Mouse (Mus musculus): ENCODE measurements at regions not wholly inside any gene's neighbourhood (a gene's known extent, or its start where the extent isn't known, plus 50 kb on each side); places are given as distances from the start of the nearest gene placed in this dataset.

- no peak for DNase-seq (ENCODE audit: low spot score in 2 of 2)
These were observed 85.6 kb downstream of the Fgf18 start for GRCm38 (mm10) chr11:33061570-33061969.

GRCm38 (mm10) chr11:33060352-33060751 is 86.8 kb downstream of the Fgf18 start:
- no peak for DNase-seq (ENCODE audit: low spot score in 2 of 2)

DNA sequence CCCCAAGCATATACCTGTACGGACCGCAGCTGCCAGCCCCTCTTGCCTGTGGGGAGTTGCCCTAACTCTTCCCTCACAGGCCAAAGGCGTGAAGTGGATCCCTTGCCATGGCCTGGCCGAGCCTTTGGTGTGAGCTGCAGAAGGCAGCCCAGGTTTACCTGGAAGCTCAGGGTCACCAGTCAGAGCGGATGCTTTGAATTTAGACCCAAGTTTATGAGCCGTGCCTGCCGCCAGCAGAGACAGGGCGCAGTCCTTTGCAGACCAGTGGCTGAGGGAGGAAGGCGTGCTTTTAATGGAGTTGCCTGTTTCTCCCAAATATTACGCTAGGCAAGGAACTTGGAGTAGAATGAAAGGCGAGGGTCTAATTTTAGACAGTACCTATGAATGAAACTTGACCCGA is 97.0 kb downstream of the Fgf18 start:
- no peak for DNase-seq (ENCODE audit: low spot score in 2 of 2)

DNA sequence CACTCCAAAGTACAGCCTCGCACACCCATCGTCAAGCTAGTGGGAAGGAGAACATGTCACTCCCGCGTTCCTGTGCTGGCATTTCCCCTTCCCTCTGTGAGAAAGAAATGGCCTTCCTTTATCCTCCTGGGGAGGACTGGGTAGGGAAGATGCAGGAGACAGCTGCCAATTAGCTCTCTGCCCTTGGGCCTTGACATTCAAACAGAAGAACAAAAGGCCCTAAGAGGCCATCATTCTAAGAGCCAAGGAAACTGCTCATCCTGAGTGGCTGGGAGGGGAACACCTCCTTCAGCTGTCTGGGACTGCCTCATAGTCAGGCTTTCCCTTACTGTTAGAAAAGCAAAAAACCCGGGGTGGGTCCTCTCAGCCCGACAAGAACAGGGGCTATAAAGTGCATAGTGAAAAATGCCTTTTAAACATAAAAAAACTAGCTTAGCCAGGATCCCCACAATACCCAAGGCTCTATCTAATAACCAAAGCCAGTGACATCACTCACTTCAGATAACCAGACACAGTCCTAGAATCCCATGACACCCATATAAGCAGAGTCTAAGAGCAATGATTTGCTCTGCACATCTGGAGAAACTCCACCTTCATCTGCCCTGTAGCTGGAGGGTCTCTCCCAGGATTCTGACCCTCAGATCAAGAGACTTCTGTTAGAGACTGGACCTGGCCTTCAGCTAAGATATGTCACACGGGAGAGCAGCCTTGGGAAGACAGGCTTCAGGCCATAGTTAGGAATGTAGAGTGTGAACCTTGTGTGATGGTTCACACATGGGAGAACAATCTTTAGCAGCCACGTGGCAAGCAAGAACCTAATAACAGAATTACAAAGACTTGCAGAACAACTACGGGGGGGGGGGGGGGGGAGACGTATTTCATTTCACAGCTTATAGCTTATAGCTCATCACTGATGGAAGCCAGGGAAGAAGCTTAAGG is 107.1 kb downstream of the Fgf18 start:
- DNase-seq (ENCODE audit: low spot score in 2 of 2), result no peak

DNA sequence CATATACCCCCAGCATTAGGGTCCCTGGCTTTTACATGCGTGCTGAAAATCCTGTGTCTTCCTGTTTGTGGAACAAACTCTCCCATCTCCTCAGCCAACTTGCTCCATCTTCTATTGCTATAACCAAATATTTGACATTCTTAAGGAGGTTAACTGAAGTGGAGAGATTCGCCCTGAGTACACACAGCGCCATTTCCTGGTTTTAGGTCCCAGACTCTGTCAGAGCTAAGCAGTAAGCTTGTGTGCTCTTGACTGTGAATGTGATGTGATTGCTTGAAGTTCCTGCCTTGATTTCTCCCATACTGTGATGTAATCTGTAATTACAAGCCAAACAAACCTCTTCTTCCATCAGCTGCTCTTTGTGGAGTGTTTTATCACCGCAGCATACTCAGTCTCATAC is 110.8 kb downstream of the Fgf18 start:
- no peak for DNase-seq (ENCODE audit: low spot score in 2 of 2)

DNA sequence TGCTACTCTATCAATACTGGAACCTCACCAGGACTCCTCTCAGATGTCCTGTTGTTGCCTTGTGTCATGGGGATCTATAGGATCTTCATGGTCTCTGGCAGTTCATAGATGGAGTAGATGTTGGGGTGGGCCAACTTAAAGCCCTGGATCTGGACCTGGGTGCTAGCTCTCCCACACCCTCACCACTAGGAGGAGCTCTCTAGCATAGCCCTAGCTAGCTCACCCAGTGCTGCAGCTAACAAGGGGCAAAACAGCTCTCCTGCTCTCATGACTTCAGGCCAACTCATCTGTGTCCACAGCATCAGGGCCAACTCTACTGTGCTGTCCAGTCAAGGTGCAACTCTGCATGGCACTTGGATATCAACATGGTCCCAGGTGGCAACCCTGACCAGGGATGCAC is 118.3 kb downstream of the Fgf18 start:
- DNase-seq (ENCODE audit: low spot score in 2 of 2), result no peak

DNA sequence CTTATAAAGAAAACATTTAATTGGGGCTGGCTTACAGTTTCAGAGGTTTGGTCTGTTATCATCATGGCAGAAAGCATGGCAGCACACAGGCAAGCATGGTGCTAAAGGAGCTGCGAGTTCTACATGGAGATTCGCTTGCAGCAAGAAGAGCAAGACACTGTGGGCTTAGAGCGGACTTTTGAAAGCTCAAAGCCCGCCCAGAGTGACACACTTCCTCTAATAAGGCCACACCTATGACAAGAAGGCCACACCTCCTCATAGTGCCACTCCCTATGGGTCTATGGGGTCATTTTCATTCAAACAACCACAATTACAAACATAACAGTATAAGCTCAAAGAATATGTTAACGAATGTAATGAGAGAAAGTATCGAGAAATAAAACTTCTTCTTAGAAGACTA is 120.1 kb downstream of the Fgf18 start:
- no peak for DNase-seq (ENCODE audit: low spot score in 2 of 2)

DNA sequence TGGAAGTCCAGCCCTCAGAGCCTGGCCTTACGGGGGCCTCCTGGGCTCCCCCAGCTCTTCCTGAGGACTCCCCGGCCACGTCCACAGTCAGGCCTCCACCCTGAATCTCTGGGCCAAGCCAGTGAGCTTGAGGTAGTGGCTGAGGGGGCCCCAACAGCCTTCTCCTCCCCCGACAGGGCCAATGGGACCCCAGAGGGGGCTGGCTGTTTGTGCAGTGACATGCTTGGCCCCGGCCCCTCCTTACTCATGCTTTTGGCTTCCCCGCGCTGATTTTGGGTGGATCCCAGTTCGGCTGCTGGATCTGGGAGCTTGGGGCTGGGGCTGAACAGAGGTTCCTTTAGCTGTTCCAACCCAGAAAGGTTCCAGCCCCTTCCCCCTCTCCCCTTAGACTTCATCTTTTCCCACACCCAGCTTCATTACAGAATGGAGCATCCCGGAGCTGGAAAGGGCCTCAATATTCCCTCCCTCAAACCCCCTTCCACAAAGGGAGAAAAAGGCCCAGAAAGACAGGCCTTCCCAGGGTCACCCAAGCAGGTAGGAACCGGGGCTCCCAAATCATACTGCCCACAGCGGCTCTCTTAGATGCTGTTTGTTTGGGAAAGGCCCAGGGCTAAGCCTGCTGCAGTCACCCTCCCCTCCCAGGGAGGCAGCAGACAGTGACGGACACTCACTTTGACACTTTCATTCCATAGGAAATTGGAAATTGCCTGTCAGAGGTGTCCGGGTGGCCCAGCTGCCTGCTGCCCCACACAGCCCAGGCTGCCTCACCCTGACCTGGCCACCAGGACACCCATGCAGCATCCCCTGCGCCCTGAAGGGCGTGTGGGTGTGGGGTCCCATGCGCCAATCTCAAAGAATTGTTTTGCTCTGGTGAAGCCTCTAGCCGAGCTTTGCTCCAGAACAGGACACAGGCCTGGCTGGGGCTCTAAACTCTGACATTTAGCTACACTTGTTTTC is 133.7 kb downstream of the Fgf18 start:
- no peak for DNase-seq (ENCODE audit: low spot score in 2 of 2)

GRCm38 (mm10) chr11:33012384-33013160 is 134.6 kb downstream of the Fgf18 start:
- DNase-seq (ENCODE audit: low spot score in 2 of 2), result no peak

GRCm38 (mm10) chr11:33008611-33009010 is 138.6 kb downstream of the Fgf18 start:
- no peak for DNase-seq (ENCODE audit: low spot score in 2 of 2)

DNA sequence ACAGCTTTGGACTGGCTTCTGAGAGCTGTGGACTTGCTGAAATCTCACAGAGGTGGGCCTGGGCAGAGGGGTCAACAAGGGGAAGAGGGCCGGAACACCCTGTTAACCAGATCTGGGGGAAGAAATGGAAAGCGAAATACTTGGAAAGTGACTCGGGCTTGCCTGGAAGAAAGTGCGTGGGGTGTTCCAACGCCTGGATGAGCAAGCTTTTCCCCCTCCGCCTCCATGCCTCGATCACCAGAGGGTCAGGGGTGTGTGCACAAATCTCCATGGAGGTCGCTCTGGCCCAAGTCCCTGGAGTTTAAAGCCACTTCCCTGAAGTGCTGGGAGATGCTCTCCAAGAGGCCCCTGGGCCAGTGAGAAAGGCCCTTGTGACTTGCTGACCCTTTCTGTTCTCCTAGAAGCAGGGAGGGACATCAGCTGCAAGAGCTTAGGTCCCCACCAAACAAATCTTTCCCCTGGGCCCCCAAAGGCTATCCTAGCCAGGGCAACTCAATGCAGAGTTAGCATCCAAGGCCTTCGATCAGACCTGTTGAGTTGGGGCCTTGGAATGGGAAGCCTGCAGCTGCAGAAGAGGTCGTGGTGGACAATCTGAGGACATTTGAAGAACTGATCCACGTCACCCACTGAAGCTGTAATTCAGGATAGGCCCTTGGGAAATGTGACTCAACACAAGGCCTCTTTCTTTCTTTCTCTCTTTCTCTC is 139.2 kb downstream of the Fgf18 start:
- no peak for DNase-seq (ENCODE audit: low spot score in 2 of 2)

- DNase-seq (ENCODE audit: low spot score in 2 of 2), result no peak
These were observed 139.8 kb downstream of the Fgf18 start for GRCm38 (mm10) chr11:33007366-33007765.

DNA sequence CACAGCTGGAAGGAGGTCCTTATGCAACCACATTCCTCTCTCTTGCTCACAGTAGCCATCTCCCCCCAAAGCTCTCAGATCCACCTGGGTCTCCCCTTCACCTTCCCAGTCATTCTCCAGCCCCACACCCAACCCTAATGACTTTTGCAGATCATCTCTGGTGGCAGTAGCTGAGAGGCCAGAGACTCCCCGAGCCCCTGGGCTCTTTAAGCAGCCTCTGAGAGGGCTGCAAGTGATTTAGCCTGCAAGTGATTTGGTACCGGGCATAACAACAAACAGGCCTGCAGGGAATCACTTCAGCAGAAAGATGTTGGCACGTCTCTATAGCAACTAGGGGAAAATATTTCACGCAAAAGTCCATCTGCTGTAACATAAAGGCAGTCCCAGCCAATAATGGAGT is 142.0 kb downstream of the Fgf18 start:
- no peak for DNase-seq (ENCODE audit: low spot score in 2 of 2)

DNA sequence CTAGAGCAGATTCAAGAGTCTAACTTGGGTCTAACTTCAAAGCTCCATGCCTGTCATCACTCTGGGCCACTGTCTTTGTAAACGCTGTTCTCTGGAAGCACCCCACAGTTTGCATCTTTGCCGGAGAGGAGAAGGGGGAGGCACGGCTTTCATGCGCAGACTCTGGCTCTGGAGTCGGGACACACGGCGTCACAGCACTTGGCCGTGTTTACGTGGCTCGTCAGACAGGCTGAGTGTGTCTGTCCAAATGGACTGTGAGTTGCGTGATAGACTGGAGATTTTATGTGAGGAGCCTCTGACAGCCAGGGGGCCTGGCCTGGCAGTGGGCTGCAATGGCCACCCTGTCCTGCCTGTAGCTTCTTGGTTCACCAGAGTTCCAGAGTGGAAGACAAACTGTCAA is 142.6 kb downstream of the Fgf18 start:
- no peak for DNase-seq (ENCODE audit: low spot score in 2 of 2)

- no peak for DNase-seq (ENCODE audit: low spot score in 2 of 2)
These were observed 147.4 kb downstream of the Fgf18 start for GRCm38 (mm10) chr11:32999684-33000255.

DNA sequence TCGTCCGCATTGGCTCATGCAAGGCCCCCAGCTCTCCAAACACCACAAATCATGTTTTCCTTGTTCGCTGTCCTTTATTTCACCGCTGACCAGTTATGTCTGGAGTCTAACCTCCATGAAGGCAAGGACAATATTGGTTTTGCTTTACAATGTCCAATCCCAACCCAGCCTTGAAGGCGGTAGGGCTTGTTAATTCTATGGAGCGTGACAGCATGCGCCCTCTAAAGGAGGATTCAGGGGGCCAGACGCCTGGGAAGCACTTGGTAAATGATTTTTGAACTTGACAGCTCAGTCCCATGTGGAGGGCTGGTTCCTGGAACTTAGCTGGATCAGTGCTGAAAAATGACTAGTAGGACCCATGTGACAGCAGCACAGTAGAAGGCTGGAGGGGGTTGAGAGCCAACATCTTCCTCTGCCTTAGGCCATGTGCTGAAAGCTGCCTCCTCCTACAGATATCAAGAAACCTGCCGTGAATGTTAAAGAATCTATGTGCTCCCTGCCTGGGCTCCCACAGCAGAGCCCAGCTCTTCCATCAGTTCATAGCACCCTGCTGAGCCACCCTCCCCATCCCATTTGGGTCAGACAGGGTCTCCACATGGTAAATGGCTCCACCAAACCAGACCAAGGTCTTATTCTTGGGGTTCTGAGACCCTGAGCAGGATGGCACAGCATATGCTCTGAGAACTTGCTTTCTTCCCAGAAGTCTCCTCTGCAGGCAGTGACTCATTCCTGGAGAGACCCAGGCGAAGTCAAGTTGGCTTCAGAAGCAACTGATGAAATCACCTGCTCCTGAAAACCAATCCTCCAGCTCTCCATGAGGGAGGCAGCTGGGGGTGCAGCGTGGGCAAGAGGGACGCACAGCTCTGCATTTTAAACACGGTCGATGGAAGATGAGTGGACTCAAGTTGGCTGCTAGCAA is 148.3 kb downstream of the Fgf18 start:
- DNase-seq (ENCODE audit: low spot score in 2 of 2), result no peak

DNA sequence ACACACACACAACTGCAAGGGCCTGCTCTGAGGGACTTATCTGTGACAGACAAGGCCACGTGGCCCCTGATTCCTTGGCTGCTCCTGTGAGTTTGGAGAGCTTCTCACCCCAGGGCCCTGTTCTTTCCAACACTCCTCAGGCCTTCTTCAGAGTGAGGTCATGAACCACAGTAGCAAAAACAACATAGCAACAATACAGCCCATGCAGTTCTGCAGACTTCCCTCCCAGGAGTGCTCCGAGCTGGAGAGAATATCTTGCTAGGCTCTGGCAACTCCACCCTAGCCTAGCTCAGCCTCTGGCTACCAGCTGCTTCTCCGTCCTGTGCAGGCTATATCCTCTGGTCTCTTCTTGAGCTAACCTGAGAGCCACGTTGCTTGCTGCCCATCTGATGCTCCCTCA is 152.8 kb downstream of the Fgf18 start:
- no peak for DNase-seq (ENCODE audit: low spot score in 2 of 2)

DNA sequence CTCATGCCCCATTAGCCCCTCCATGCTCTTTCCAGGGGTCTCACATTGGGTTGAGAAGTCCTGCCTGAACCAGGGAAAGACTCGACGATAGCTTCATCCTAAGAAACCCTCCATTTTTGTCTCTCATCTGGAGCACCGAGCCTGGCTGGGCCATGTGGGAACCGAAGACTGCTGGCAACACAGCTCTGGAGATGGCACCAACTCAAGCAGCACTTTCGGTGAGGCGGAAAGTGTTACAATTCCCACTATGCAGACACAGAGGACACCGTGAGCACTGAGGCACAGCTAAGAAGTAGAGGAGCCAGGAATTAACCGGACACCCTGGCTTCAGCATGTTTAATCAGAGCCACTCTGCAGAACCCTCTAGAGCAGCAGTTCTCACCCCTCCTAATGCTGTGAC is 153.8 kb downstream of the Fgf18 start:
- no peak for DNase-seq (ENCODE audit: low spot score in 2 of 2)

DNA sequence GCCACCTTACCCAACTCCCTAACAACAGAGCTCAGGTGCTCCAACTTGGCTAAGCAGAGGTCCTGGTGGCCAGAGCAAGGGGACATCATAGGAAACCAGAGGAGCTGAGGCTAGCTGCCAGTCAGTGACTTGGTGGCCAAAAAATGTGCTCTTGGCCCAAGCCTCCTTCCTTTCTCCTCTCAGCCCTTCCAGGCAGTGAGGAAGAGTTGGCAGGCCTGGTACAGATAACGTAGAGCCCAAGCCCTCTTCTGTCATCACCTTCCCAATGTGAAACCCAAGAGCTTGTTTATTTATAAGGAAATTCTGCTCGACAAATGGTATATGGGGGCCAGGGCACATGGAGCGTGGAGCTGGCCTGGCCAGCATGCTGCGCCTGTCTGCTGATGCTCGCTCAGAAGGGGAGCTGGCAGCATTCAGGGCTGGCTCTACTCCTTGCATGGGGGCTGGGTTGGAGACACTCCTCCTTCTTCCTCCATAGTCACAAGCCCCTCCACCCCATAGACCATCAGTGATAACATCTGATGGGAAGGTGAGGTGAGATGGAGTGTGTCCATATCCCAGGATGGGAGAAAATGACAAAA is 156.1 kb downstream of the Fgf18 start:
- DNase-seq (ENCODE audit: low spot score in 2 of 2), result no peak

Data from spleen, postnatal 36 days (tissue).